Mouse (Mus musculus) heart, adult 8-10 months (tissue): ENCODE results near the gene Pex10. TPM values are rescaled to one million over a fixed set of nuclear protein-coding genes. Genes with fewer than 3 reads are reported as not detected.

Source experiments
- DNase-seq: peaks from one replicate; pipeline ENCODE4 v3.0.0; 2022; ENCODE audit warnings: low spot score
- total RNA-seq, 4 experiments: library from RNA; stranded (reverse); gene quantifications; 2 replicates each; pipeline ENCODE4 v1.2.4; 2022

The Pex10 gene
- 10 to 100 TPM; 18.5 to 26.0 (median 22.6) TPM for total RNA-seq

GRCm38 (mm10) chr4:155066834-155067522, at the start of gene Pex10:
Pex10 (plus strand) TSS chr4:155067016.
- DNase-seq: peak; percentile 97

- no peak for DNase-seq
These were observed 49.5 kb upstream of the Pex10 start for GRCm38 (mm10) chr4:155017253-155017878.

DNA sequence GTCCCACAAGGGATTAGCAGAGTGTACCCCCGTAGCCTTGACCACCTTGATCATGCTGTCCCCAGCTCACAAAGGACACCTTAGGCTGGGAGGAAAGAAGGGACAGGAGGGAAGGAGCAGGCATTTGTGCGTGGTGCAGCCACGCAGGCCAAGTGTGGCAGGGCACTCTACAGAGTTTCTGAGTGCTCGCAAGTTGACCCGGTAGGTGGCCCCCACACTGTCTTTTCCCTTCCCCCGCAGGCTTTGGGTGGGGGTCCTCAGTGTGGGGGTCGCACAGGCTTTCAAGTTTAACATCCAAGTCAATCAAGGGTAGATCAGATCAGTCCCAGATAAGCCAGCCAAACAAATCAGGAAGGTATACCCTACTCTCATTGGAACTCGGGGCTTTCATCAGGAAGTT, 48.8 kb upstream of the Pex10 start:
- no peak for DNase-seq

DNA sequence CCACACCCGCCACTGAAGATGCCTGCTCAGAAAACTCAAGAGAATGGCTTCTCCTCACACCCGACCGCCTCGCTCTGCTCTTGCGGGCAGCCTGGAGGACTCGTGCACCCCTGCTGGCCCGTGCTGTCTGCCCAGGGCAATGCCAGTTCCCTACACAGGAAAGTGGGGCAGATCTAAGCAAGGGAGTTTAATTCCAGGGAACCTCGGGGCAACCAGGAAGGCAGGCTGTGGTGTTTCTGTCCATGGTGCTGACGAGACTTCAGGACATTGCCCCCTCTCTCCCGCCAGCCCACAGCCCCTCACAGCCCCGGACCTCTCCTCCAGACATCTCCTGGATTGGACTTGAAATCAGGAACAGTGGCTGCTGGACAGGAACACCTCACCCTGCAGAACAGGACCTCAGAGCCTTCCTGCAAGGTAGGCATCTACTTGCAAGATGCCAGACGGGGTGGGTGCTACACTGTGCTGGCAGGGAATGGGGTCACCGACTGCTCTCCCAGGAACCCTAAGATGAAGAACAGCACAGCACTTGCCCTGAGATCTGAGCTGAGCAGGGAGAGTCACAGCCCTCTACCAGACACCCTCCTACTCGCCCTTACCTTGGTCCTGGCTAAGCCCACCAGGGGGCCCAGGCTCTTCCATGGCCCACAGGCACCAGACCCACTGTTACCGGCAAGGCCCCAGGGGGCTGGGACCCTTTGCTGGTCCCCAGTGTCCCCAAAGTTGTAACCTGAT, 48.0 kb upstream of the Pex10 start:
- no peak for DNase-seq

- no peak for DNase-seq
These were observed 47.4 kb upstream of the Pex10 start for GRCm38 (mm10) chr4:155019336-155019847.

- DNase-seq: no peak
These were observed 46.7 kb upstream of the Pex10 start for GRCm38 (mm10) chr4:155020141-155020540.

DNA sequence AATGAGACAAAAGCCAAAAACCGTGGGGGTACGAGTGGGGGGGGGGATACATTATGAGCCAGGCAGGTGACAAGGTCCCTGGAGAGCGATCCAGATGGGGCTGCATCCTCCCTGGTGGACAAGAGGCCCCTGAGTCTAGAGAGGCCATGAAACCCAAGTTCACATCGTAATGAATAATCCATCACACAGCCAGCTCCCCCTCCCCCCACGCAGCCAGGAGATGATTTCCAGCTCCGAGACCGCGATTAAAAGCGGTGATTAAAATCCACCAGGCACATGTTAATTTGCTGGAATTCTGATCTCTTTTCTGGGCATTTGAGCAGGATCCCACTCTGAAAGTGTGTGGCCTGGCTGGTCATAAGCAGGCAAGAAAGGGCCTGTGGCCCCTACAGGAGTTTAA, 46.0 kb upstream of the Pex10 start:
- no peak for DNase-seq

DNA sequence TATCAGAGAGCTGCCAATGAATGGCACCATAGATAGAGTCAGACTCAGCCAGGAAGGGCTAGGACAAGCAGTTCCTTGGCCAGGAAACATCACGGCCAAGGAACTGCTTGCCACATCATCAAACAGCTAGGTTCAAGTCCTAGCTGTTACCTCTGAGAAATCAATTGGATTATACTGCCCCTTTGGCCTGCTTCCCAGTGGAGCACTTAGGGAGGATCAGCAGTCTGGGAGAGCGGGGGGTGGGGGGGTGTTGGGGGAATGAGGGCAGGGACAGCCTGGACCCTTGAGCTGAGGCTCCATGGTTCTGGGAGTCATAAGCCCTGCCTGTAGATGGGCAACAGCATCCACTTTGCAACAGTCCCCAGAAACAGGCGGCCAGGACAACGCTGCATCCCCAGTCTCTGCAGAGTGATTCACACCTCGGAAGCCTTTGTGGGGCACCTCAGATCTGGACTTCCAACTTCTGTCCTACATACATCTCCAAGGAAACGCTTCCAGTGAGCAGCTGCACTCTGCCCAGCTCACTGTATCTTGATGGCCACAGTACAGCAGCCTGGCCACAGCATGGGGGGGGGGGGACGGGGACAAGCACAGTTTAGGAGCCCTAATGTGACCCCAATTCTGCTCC, 44.5 kb upstream of the Pex10 start:
- DNase-seq: no peak

DNA sequence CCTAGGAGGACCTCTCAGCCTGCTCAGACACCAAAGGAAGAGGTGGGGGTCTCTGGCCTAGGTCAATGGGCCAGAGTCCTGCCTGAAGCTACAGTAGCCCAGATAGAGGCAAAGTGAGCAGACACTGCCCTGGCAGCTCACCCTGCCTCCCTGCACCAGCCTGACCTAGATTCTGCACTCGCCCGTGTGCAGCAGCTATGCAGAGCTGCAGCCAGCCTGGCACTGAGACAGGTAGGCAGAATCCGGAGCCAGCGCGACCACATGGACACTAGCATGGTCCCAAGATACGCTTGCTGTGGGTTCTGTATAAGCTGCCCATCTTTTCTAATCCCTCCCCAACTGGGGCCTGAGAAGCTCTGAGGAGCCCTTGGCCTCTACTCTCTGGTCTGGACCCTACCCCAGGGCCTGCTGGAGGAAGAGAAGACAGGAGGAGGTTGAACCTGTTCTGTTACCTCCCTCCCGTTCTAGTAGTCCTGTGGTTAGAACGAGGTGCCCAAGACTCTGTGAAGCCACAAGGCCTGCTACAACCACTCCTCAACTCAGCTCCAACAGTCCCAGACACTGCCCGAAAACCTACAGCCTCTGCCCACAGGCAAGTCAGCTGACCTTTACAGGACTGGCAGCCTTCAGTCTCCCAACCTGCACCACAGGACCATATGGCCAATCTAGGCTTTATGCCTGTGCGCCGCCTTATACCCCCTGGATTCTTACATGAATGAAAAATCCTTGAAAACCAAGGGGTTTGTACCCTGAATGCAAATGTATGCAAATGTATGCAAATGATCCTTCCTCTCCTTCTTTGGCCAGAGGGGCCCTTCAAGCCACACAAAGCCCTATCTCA, 42.4 kb upstream of the Pex10 start:
- DNase-seq: no peak

- no peak for DNase-seq
These were observed 33.7 kb upstream of the Pex10 start for GRCm38 (mm10) chr4:155033115-155033514.

DNA sequence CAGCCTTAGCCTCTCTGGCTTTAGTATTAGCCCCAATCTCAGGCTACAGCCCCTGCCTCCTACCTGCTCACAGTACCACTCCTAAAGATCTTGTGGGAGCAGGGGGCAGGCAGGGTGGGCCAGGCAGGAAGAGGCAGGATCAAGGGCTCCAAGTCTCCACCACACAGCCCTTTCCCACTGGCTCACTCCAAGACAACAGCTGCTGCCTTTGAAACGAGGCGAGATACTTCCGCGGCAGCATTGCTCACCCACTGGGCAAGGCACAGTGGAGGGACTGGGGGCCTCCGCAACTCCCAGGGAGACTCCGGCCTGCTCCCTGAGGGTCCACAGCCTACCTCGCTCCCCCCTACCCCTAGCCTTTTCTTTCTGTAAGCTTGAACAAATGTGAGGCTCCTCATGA, 32.6 kb upstream of the Pex10 start:
- no peak for DNase-seq

- DNase-seq: no peak
These were observed 32.0 kb upstream of the Pex10 start for GRCm38 (mm10) chr4:155034787-155035186.

DNA sequence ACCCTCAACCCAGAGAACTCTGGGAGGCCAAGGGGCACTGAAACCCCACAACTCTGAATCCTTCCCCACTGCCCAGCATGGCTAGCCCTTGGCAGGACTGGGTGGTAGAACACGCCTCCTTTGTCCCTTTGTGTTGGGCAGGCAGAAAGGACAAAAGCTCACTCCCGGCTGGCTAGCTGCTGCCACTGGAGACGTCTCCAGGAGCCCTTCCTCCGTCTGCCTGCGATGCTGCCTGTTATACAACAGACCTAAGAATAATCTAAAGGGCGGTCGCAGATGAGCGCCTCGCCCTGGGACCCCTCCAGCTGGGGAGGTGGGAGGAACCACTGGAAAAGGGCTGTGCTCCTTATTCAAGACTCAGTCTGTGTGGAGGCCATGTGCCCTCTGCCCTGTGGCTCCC, 26.6 kb upstream of the Pex10 start:
- no peak for DNase-seq

GRCm38 (mm10) chr4:155040696-155041095, 26.1 kb upstream of the Pex10 start:
- no peak for DNase-seq

- no peak for DNase-seq
These were observed 24.1 kb upstream of the Pex10 start for GRCm38 (mm10) chr4:155042606-155043288.

GRCm38 (mm10) chr4:155043289-155043625, 23.6 kb upstream of the Pex10 start:
- DNase-seq: no peak

- DNase-seq: no peak
These were observed 20.2 kb upstream of the Pex10 start for GRCm38 (mm10) chr4:155046636-155047035.

DNA sequence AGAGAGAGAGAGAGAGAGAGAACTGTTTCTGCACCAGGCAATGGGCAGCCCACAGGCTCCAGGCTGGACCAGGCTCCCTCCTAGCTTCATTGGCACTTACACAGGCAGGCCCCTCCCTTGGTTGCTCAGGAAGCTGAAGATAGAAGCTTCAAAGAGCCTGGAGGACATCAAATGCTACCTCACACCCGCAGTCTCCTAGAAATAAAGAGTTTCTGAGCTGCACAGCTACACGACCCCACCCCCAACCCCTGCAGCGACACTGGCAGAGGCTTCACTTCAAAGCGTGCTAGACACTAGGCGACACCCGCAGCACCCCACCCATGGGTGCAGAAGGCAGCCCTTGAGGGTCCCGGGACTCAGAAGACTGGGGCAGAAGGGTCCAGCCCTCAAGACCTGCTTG, 16.7 kb upstream of the Pex10 start:
- no peak for DNase-seq

GRCm38 (mm10) chr4:155056724-155057123, 10.1 kb upstream of the Pex10 start, which contains the start of gene Plch2:
Plch2 (minus strand) TSS chr4:155056784.
- DNase-seq: no peak

- no peak for DNase-seq
These were observed 8.5 kb upstream of the Pex10 start for GRCm38 (mm10) chr4:155058325-155058724.

- DNase-seq: no peak
These were observed 2.9 kb upstream of the Pex10 start for GRCm38 (mm10) chr4:155063895-155064294.
